Mouse (Mus musculus): Measurements from ENCODE around the gene D930007J09Rik. TPM values are rescaled to one million over a fixed set of nuclear protein-coding genes. Genes with fewer than 3 reads are reported as not detected.

D930007J09Rik gene
- total and polyA plus RNA-seq, 2 experiments = not detected

- peak; percentile 95 for DNase-seq (ENCODE audit: extremely low read depth, low read depth, low spot score)
- Histone ChIP-seq H3K27ac (replicated peaks; ENCODE audit: insufficient read depth, low read depth, low read length) (peak overlapping the region; percentile 1; the same call in 1 of the 2 replicates), H3K4me1 (ENCODE audit: control insufficient read depth, insufficient read depth, low read length) (peaks cover 5% of the 10 kb centered on the region), H3K27me3 (ENCODE audit: control insufficient read depth, insufficient read depth, low read length) (no peaks in the 10 kb centered on the region), H3K79me2 (ENCODE audit: control insufficient read depth, insufficient read depth, low read length) (no peaks in the 10 kb centered on the region), H3K9ac (ENCODE audit: low read depth, low read length) (no peak overlapping the region), H3K4me3 (ENCODE audit: insufficient read depth, low read depth, low read length) (no peak overlapping the region), H3K36me3 (ENCODE audit: control insufficient read depth, insufficient read depth, low read length) (no peaks in the 10 kb centered on the region)
- no peak for TF ChIP-seq CTCF (IDR thresholded peaks at IDR 0.05; ENCODE audit: low read depth, low read length)
- no peak for TF ChIP-seq POLR2A (IDR thresholded peaks at IDR 0.05; ENCODE audit: extremely low read depth, insufficient read depth, low read length)
- WGBS = 40% methylated on average over 4 of the region's 4 CpGs
These were observed 46.4 kb upstream of the D930007J09Rik start for GRCm38 (mm10) chr13:32849092-32849491.

- Histone ChIP-seq H3K9ac (ENCODE audit: low read depth, low read length) (no peak overlapping the region), H3K4me1 (ENCODE audit: control insufficient read depth, insufficient read depth, low read length) (peaks cover 5% of the 10 kb centered on the region), H3K79me2 (ENCODE audit: control insufficient read depth, insufficient read depth, low read length) (no peaks in the 10 kb centered on the region), H3K27me3 (ENCODE audit: control insufficient read depth, insufficient read depth, low read length) (no peaks in the 10 kb centered on the region), H3K27ac (replicated peaks; ENCODE audit: insufficient read depth, low read depth, low read length) (no peak overlapping the region), H3K4me3 (ENCODE audit: insufficient read depth, low read depth, low read length) (no peak overlapping the region), H3K36me3 (ENCODE audit: control insufficient read depth, insufficient read depth, low read length) (no peaks in the 10 kb centered on the region)
- no peak for DNase-seq (ENCODE audit: extremely low read depth, low read depth, low spot score)
- no peak for TF ChIP-seq CTCF (IDR thresholded peaks at IDR 0.05; ENCODE audit: low read depth, low read length)
- TF ChIP-seq POLR2A (IDR thresholded peaks at IDR 0.05; ENCODE audit: extremely low read depth, insufficient read depth, low read length) = no peak
These were observed 43.6 kb upstream of the D930007J09Rik start for GRCm38 (mm10) chr13:32846221-32846620.

GRCm38 (mm10) chr13:32841349-32841748 is 38.7 kb upstream of the D930007J09Rik start:
- 96% methylated on average over 3 of the region's 3 CpGs for WGBS
- no peak overlapping the region for H3K9ac ChIP-seq (ENCODE audit: low read depth, low read length)

GRCm38 (mm10) chr13:32839314-32839713 is 36.7 kb upstream of the D930007J09Rik start:
- DNase-seq (ENCODE audit: extremely low read depth, low read depth, low spot score) = no peak
- TF ChIP-seq CTCF (IDR thresholded peaks at IDR 0.05; ENCODE audit: low read depth, low read length) (no peak), POLR2A (IDR thresholded peaks at IDR 0.05; ENCODE audit: extremely low read depth, insufficient read depth, low read length) (no peak)
- no peaks in the 10 kb centered on the region for H3K4me1 ChIP-seq (ENCODE audit: control insufficient read depth, insufficient read depth, low read length)
- H3K9ac ChIP-seq (ENCODE audit: low read depth, low read length) = no peak overlapping the region
- no peaks in the 10 kb centered on the region for H3K27me3 ChIP-seq (ENCODE audit: control insufficient read depth, insufficient read depth, low read length)
- no peak overlapping the region for H3K27ac ChIP-seq (replicated peaks; ENCODE audit: insufficient read depth, low read depth, low read length)
- no peak overlapping the region for H3K4me3 ChIP-seq (ENCODE audit: insufficient read depth, low read depth, low read length)
- WGBS = 57% methylated on average over 1 of the region's 1 CpGs
- H3K36me3 ChIP-seq (ENCODE audit: control insufficient read depth, insufficient read depth, low read length) = no peaks in the 10 kb centered on the region
- no peaks in the 10 kb centered on the region for H3K79me2 ChIP-seq (ENCODE audit: control insufficient read depth, insufficient read depth, low read length)

More at GRCm38 (mm10) chr13:32841349-32841748, 38.7 kb upstream of the D930007J09Rik start:
- H3K79me2 ChIP-seq (ENCODE audit: control insufficient read depth, insufficient read depth, low read length) = no peaks in the 10 kb centered on the region
- TF ChIP-seq POLR2A (IDR thresholded peaks at IDR 0.05; ENCODE audit: extremely low read depth, insufficient read depth, low read length) (no peak), CTCF (IDR thresholded peaks at IDR 0.05; ENCODE audit: low read depth, low read length) (no peak)
- no peak for DNase-seq (ENCODE audit: extremely low read depth, low read depth, low spot score)
- no peak overlapping the region for H3K27ac ChIP-seq (replicated peaks; ENCODE audit: insufficient read depth, low read depth, low read length)
- H3K4me1 ChIP-seq (ENCODE audit: control insufficient read depth, insufficient read depth, low read length) = no peaks in the 10 kb centered on the region
- H3K4me3 ChIP-seq (ENCODE audit: insufficient read depth, low read depth, low read length) = no peak overlapping the region
- no peaks in the 10 kb centered on the region for H3K36me3 ChIP-seq (ENCODE audit: control insufficient read depth, insufficient read depth, low read length)
- no peaks in the 10 kb centered on the region for H3K27me3 ChIP-seq (ENCODE audit: control insufficient read depth, insufficient read depth, low read length)

- no peaks in the 10 kb centered on the region for H3K27me3 ChIP-seq (ENCODE audit: control insufficient read depth, insufficient read depth, low read length)
- no peak overlapping the region for H3K4me3 ChIP-seq (ENCODE audit: insufficient read depth, low read depth, low read length)
- no peaks in the 10 kb centered on the region for H3K4me1 ChIP-seq (ENCODE audit: control insufficient read depth, insufficient read depth, low read length)
- no peak overlapping the region for H3K9ac ChIP-seq (ENCODE audit: low read depth, low read length)
- WGBS = 96% methylated on average over 5 of the region's 5 CpGs
- no peaks in the 10 kb centered on the region for H3K36me3 ChIP-seq (ENCODE audit: control insufficient read depth, insufficient read depth, low read length)
- no peaks in the 10 kb centered on the region for H3K79me2 ChIP-seq (ENCODE audit: control insufficient read depth, insufficient read depth, low read length)
- no peak for TF ChIP-seq CTCF (IDR thresholded peaks at IDR 0.05; ENCODE audit: low read depth, low read length)
- TF ChIP-seq POLR2A (IDR thresholded peaks at IDR 0.05; ENCODE audit: extremely low read depth, insufficient read depth, low read length) = no peak
- no peak overlapping the region for H3K27ac ChIP-seq (replicated peaks; ENCODE audit: insufficient read depth, low read depth, low read length)
- DNase-seq (ENCODE audit: extremely low read depth, low read depth, low spot score) = no peak
These were observed 31.9 kb upstream of the D930007J09Rik start for GRCm38 (mm10) chr13:32834513-32834912.

GRCm38 (mm10) chr13:32833237-32833636 is 30.6 kb upstream of the D930007J09Rik start:
- H3K4me1 ChIP-seq (ENCODE audit: control insufficient read depth, insufficient read depth, low read length) = peaks cover 1% of the 10 kb centered on the region; the same call in 1 of the 2 replicates
- H3K4me3 ChIP-seq (ENCODE audit: insufficient read depth, low read depth, low read length) = no peak overlapping the region
- no peak for DNase-seq (ENCODE audit: extremely low read depth, low read depth, low spot score)
- H3K9ac ChIP-seq (ENCODE audit: low read depth, low read length) = no peak overlapping the region
- no peak overlapping the region for H3K27ac ChIP-seq (replicated peaks; ENCODE audit: insufficient read depth, low read depth, low read length)
- no peaks in the 10 kb centered on the region for H3K27me3 ChIP-seq (ENCODE audit: control insufficient read depth, insufficient read depth, low read length)
- H3K79me2 ChIP-seq (ENCODE audit: control insufficient read depth, insufficient read depth, low read length) = no peaks in the 10 kb centered on the region
- WGBS = 83% methylated on average over 6 of the region's 6 CpGs
- no peaks in the 10 kb centered on the region for H3K36me3 ChIP-seq (ENCODE audit: control insufficient read depth, insufficient read depth, low read length)
- TF ChIP-seq CTCF (IDR thresholded peaks at IDR 0.05; ENCODE audit: low read depth, low read length) (no peak), POLR2A (IDR thresholded peaks at IDR 0.05; ENCODE audit: extremely low read depth, insufficient read depth, low read length) (no peak)
